Mouse (Mus musculus): ENCODE results near the gene Pax2. TPM values are rescaled to one million over a fixed set of nuclear protein-coding genes. Genes with fewer than 3 reads are reported as not detected.

Gene Pax2
- polyA plus RNA-seq, 1 experiment: not detected

GRCm38 (mm10) chr19:44734116-44734515 lies 21.7 kb upstream of the Pax2 start:
- no peak for TF ChIP-seq GATA1 (IDR thresholded peaks at IDR 0.05; ENCODE audit: low read length)
- TF ChIP-seq TAL1 (IDR thresholded peaks at IDR 0.05; ENCODE audit: low read length): no peak
- H3K9me3 ChIP-seq (ENCODE audit: control insufficient read depth, low read length): no peaks in the 10 kb centered on the region; the same call in 1 of the 2 replicates
- H3K4me3 ChIP-seq (replicated peaks): no peak overlapping the region
- no peaks in the 10 kb centered on the region for H3K36me3 ChIP-seq (ENCODE audit: control insufficient read depth)
- no peaks in the 10 kb centered on the region for H3K4me1 ChIP-seq (ENCODE audit: control insufficient read depth)
- H3K27me3 ChIP-seq (ENCODE audit: control insufficient read depth): peaks cover 83% of the 10 kb centered on the region

- no peak for TF ChIP-seq GATA1 (IDR thresholded peaks at IDR 0.05; ENCODE audit: low read length)
- TF ChIP-seq TAL1 (IDR thresholded peaks at IDR 0.05; ENCODE audit: low read length): no peak
- no peaks in the 10 kb centered on the region for H3K4me1 ChIP-seq (ENCODE audit: control insufficient read depth)
- no peaks in the 10 kb centered on the region; the same call in 1 of the 2 replicates for H3K9me3 ChIP-seq (ENCODE audit: control insufficient read depth, low read length)
- H3K27me3 ChIP-seq (ENCODE audit: control insufficient read depth): peaks cover 87% of the 10 kb centered on the region
- H3K36me3 ChIP-seq (ENCODE audit: control insufficient read depth): no peaks in the 10 kb centered on the region
- no peak overlapping the region for H3K4me3 ChIP-seq (replicated peaks)
Measured at GRCm38 (mm10) chr19:44734682-44735081, 21.2 kb upstream of the Pax2 start.

- Histone ChIP-seq H3K9me3 (ENCODE audit: control insufficient read depth, low read length) (no peaks in the 10 kb centered on the region), H3K4me1 (ENCODE audit: control insufficient read depth) (no peaks in the 10 kb centered on the region), H3K27me3 (ENCODE audit: control insufficient read depth) (peaks cover 95% of the 10 kb centered on the region), H3K36me3 (ENCODE audit: control insufficient read depth) (no peaks in the 10 kb centered on the region), H3K4me3 (replicated peaks) (no peak overlapping the region)
- TF ChIP-seq GATA1 (IDR thresholded peaks at IDR 0.05; ENCODE audit: low read length): no peak
- no peak for TF ChIP-seq TAL1 (IDR thresholded peaks at IDR 0.05; ENCODE audit: low read length)
Measured at GRCm38 (mm10) chr19:44740300-44740699, 15.5 kb upstream of the Pax2 start.

GRCm38 (mm10) chr19:44741091-44741763 lies 14.6 kb upstream of the Pax2 start:
- Histone ChIP-seq H3K4me1 (ENCODE audit: control insufficient read depth) (no peaks in the 10 kb centered on the region), H3K36me3 (ENCODE audit: control insufficient read depth) (no peaks in the 10 kb centered on the region), H3K27me3 (ENCODE audit: control insufficient read depth) (peaks cover 96% of the 10 kb centered on the region), H3K4me3 (replicated peaks) (no peak overlapping the region), H3K9me3 (ENCODE audit: control insufficient read depth, low read length) (no peaks in the 10 kb centered on the region)
- TF ChIP-seq GATA1 (IDR thresholded peaks at IDR 0.05; ENCODE audit: low read length) (no peak), TAL1 (IDR thresholded peaks at IDR 0.05; ENCODE audit: low read length) (no peak)

GRCm38 (mm10) chr19:44741764-44742127 lies 14.1 kb upstream of the Pax2 start:
- H3K4me1 ChIP-seq (ENCODE audit: control insufficient read depth): no peaks in the 10 kb centered on the region
- no peak for TF ChIP-seq GATA1 (IDR thresholded peaks at IDR 0.05; ENCODE audit: low read length)
- no peak for TF ChIP-seq TAL1 (IDR thresholded peaks at IDR 0.05; ENCODE audit: low read length)
- no peak overlapping the region for H3K4me3 ChIP-seq (replicated peaks)
- no peaks in the 10 kb centered on the region for H3K36me3 ChIP-seq (ENCODE audit: control insufficient read depth)
- H3K9me3 ChIP-seq (ENCODE audit: control insufficient read depth, low read length): no peaks in the 10 kb centered on the region
- peaks cover 96% of the 10 kb centered on the region for H3K27me3 ChIP-seq (ENCODE audit: control insufficient read depth)

GRCm38 (mm10) chr19:44742131-44743020 lies 13.5 kb upstream of the Pax2 start:
- Histone ChIP-seq H3K4me1 (ENCODE audit: control insufficient read depth) (no peaks in the 10 kb centered on the region), H3K9me3 (ENCODE audit: control insufficient read depth, low read length) (no peaks in the 10 kb centered on the region), H3K27me3 (ENCODE audit: control insufficient read depth) (peaks cover 96% of the 10 kb centered on the region), H3K36me3 (ENCODE audit: control insufficient read depth) (no peaks in the 10 kb centered on the region), H3K4me3 (replicated peaks) (no peak overlapping the region)
- no peak for TF ChIP-seq GATA1 (IDR thresholded peaks at IDR 0.05; ENCODE audit: low read length)
- TF ChIP-seq TAL1 (IDR thresholded peaks at IDR 0.05; ENCODE audit: low read length): no peak

GRCm38 (mm10) chr19:44743021-44743415 lies 12.8 kb upstream of the Pax2 start:
- Histone ChIP-seq H3K36me3 (ENCODE audit: control insufficient read depth) (no peaks in the 10 kb centered on the region), H3K27me3 (ENCODE audit: control insufficient read depth) (peaks cover 99% of the 10 kb centered on the region), H3K9me3 (ENCODE audit: control insufficient read depth, low read length) (no peaks in the 10 kb centered on the region), H3K4me3 (replicated peaks) (no peak overlapping the region), H3K4me1 (ENCODE audit: control insufficient read depth) (no peaks in the 10 kb centered on the region)
- TF ChIP-seq TAL1 (IDR thresholded peaks at IDR 0.05; ENCODE audit: low read length): no peak
- TF ChIP-seq GATA1 (IDR thresholded peaks at IDR 0.05; ENCODE audit: low read length): no peak

GRCm38 (mm10) chr19:44743961-44744520 lies 11.8 kb upstream of the Pax2 start:
- H3K9me3 ChIP-seq (ENCODE audit: control insufficient read depth, low read length): no peaks in the 10 kb centered on the region
- H3K4me3 ChIP-seq (replicated peaks): no peak overlapping the region
- H3K27me3 ChIP-seq (ENCODE audit: control insufficient read depth): peaks cover 100% of the 10 kb centered on the region
- no peaks in the 10 kb centered on the region for H3K36me3 ChIP-seq (ENCODE audit: control insufficient read depth)
- TF ChIP-seq TAL1 (IDR thresholded peaks at IDR 0.05; ENCODE audit: low read length) (no peak), GATA1 (IDR thresholded peaks at IDR 0.05; ENCODE audit: low read length) (no peak)
- no peaks in the 10 kb centered on the region for H3K4me1 ChIP-seq (ENCODE audit: control insufficient read depth)

GRCm38 (mm10) chr19:44745741-44746140 lies 10.1 kb upstream of the Pax2 start:
- Histone ChIP-seq H3K36me3 (ENCODE audit: control insufficient read depth) (no peaks in the 10 kb centered on the region), H3K9me3 (ENCODE audit: control insufficient read depth, low read length) (no peaks in the 10 kb centered on the region; the same call in 1 of the 2 replicates), H3K4me3 (replicated peaks) (no peak overlapping the region), H3K4me1 (ENCODE audit: control insufficient read depth) (no peaks in the 10 kb centered on the region), H3K27me3 (ENCODE audit: control insufficient read depth) (peaks cover 100% of the 10 kb centered on the region)
- TF ChIP-seq TAL1 (IDR thresholded peaks at IDR 0.05; ENCODE audit: low read length): no peak
- no peak for TF ChIP-seq GATA1 (IDR thresholded peaks at IDR 0.05; ENCODE audit: low read length)
